Mouse (Mus musculus): ENCODE results near the gene Fes.

- TF ChIP-seq POLR2A (IDR thresholded peaks at IDR 0.05; ENCODE audit: low read depth, low read length) = no peak
- no peak for TF ChIP-seq CTCF (IDR thresholded peaks at IDR 0.05; ENCODE audit: extremely low read depth, insufficient read depth, insufficient read length, insufficient replicate concordance)
Observed at GRCm38 (mm10) chr7:80421576-80421975, 33.8 kb upstream of the Fes start.

All from spleen, adult 2 months (tissue).